Mouse (Mus musculus) G1E (cell line): ENCODE measurements around the gene Hibadh. TPM values are rescaled to one million over a fixed set of nuclear protein-coding genes. Genes with fewer than 3 reads are reported as not detected.

Experiments used
- ATAC-seq: 2 replicates; pipeline ENCODE4 v1.8.0; 2016; ENCODE audit warnings: mild to moderate bottlenecking; ENCODE audit not compliant: insufficient number of reproducible peaks, poor library complexity, low FRiP score, severe bottlenecking; ENCODE audit errors: extremely low read depth
- DNase-seq: peaks from one replicate; pipeline ENCODE4 v3.0.0; 2012; ENCODE audit warnings: low spot score
- H3K27me3 ChIP-seq: 2 replicates; pipeline ENCODE4 v1.6.1; 2012; ENCODE audit warnings: mild to moderate bottlenecking, low read length, inconsistent platforms; ENCODE audit not compliant: insufficient read depth
- H3K36me3 ChIP-seq: replicated peaks from 2 replicates; pipeline ENCODE3; 2012; ENCODE audit warnings: mild to moderate bottlenecking, inconsistent platforms
- H3K4me1 ChIP-seq: 2 replicates; pipeline ENCODE4 v1.6.1; 2012; ENCODE audit warnings: low read depth, low read length, inconsistent platforms, mixed read lengths; ENCODE audit not compliant: insufficient read depth
- H3K4me3 ChIP-seq: 2 replicates; pipeline ENCODE4 v1.5.1; 2012; ENCODE audit warnings: low read depth, mild to moderate bottlenecking, inconsistent platforms, low read length, moderate library complexity, mixed read lengths
- H3K9me3 ChIP-seq: replicated peaks from 2 replicates; pipeline ENCODE4 v1.6.1; 2012; ENCODE audit warnings: inconsistent platforms
- CTCF ChIP-seq: IDR thresholded peaks from 2 replicates; pipeline ENCODE4 v1.5.1; 2012; ENCODE audit warnings: low read depth, low read length, inconsistent platforms, mixed read lengths
- GATA1 ChIP-seq: IDR thresholded peaks from 2 replicates; pipeline ENCODE4 v1.6.1; 2012; ENCODE audit warnings: borderline replicate concordance, low read length, inconsistent platforms, mixed read lengths
- GATA2 ChIP-seq: IDR thresholded peaks from 2 replicates; pipeline ENCODE4 v1.6.1; 2012; ENCODE audit warnings: low read depth, low read length, inconsistent platforms, borderline replicate concordance
- POLR2AphosphoS5 ChIP-seq: IDR thresholded peaks from 2 replicates; pipeline ENCODE4 v1.6.1; 2012; ENCODE audit warnings: low read depth, low read length, inconsistent platforms; ENCODE audit not compliant: insufficient replicate concordance
- TAL1 ChIP-seq: conservative IDR thresholded peaks from 2 replicates; pipeline ENCODE4 v1.6.1; 2012; ENCODE audit warnings: low read depth, low read length, inconsistent platforms, mixed read lengths
- polyA plus RNA-seq: library from polyadenylated mRNA; stranded (reverse); fragments of >175 nt; gene quantifications from 2 replicates; pipeline ENCODE4 v1.2.3, GENCODE M21; 2012
- total RNA-seq, 2 experiments: library from RNA; stranded (forward) in 1 of 2; stranded (reverse) in 1 of 2; fragments of 200-1000 nt in 1 of 2; fragments of >200 nt in 1 of 2; fragmentation: Nextera tagmentation in 1 of 2; gene quantifications; 2 replicates each; pipeline ENCODE4 v1.2.3; 2014 to 2017

The Hibadh gene
- total and polyA plus RNA-seq, 3 experiments: 16.7 to 112 (median 72.9) TPM

GRCm38 (mm10) chr6:52562994-52563393, 77.2 kb downstream of the Hibadh start:
- no peaks in the 10 kb centered on the region for H3K9me3 ChIP-seq
- TF ChIP-seq TAL1 (no peak), GATA1 (no peak), POLR2AphosphoS5 (no peak), GATA2 (no peak), CTCF (no peak)
- ATAC-seq (no peak), DNase-seq (no peak)
- no peaks in the 10 kb centered on the region for H3K27me3 ChIP-seq
- no peak overlapping the region for H3K4me3 ChIP-seq
- H3K4me1 ChIP-seq: peaks cover 7% of the 10 kb centered on the region
- peaks cover 54% of the 10 kb centered on the region for H3K36me3 ChIP-seq

- Histone ChIP-seq H3K9me3 (no peaks in the 10 kb centered on the region), H3K4me3 (no peak overlapping the region), H3K4me1 (peaks cover 5% of the 10 kb centered on the region), H3K27me3 (no peaks in the 10 kb centered on the region), H3K36me3 (peaks cover 49% of the 10 kb centered on the region)
- TF ChIP-seq CTCF: no peak
- no peak for TF ChIP-seq POLR2AphosphoS5
- no peak for TF ChIP-seq GATA1
- no peak for TF ChIP-seq TAL1
- no peak for TF ChIP-seq GATA2
- ATAC-seq (no peak), DNase-seq (no peak)
Measured at GRCm38 (mm10) chr6:52559041-52559440, 81.1 kb downstream of the Hibadh start.

- no peak for DNase-seq
- TF ChIP-seq GATA1: no peak
- TF ChIP-seq TAL1: no peak
- no peak for TF ChIP-seq POLR2AphosphoS5
- TF ChIP-seq CTCF: no peak
- no peak for TF ChIP-seq GATA2
- Histone ChIP-seq H3K9me3 (no peaks in the 10 kb centered on the region), H3K4me1 (no peaks in the 10 kb centered on the region), H3K4me3 (no peak overlapping the region), H3K27me3 (no peaks in the 10 kb centered on the region), H3K36me3 (peaks cover 64% of the 10 kb centered on the region)
- no peak for ATAC-seq
Measured at GRCm38 (mm10) chr6:52544376-52544775, 95.8 kb downstream of the Hibadh start.

GRCm38 (mm10) chr6:52542464-52542863, 97.7 kb downstream of the Hibadh start:
- no peak for ATAC-seq
- TF ChIP-seq GATA2 (no peak), GATA1 (no peak), POLR2AphosphoS5 (no peak), TAL1 (no peak), CTCF (no peak)
- Histone ChIP-seq H3K9me3 (no peaks in the 10 kb centered on the region), H3K4me1 (no peaks in the 10 kb centered on the region), H3K36me3 (peaks cover 51% of the 10 kb centered on the region), H3K4me3 (no peak overlapping the region), H3K27me3 (no peaks in the 10 kb centered on the region)
- DNase-seq: no peak

- Histone ChIP-seq H3K4me3 (no peak overlapping the region), H3K36me3 (peaks cover 28% of the 10 kb centered on the region), H3K9me3 (no peaks in the 10 kb centered on the region), H3K27me3 (no peaks in the 10 kb centered on the region), H3K4me1 (no peaks in the 10 kb centered on the region)
- no peak for ATAC-seq
- DNase-seq: no peak
- TF ChIP-seq GATA2: no peak
Measured at GRCm38 (mm10) chr6:52539911-52540310, 100.3 kb downstream of the Hibadh start.

GRCm38 (mm10) chr6:52535072-52535704, 105.0 kb downstream of the Hibadh start:
- ATAC-seq: no peak
- no peaks in the 10 kb centered on the region for H3K9me3 ChIP-seq
- H3K36me3 ChIP-seq: peaks cover 3% of the 10 kb centered on the region
- no peak for TF ChIP-seq GATA2
- TF ChIP-seq CTCF: no peak
- DNase-seq: no peak
- no peaks in the 10 kb centered on the region for H3K4me1 ChIP-seq
- H3K4me3 ChIP-seq: no peak overlapping the region
- peaks cover 2% of the 10 kb centered on the region; the same call in 1 of the 2 replicates for H3K27me3 ChIP-seq

- Histone ChIP-seq H3K4me1 (no peaks in the 10 kb centered on the region), H3K9me3 (no peaks in the 10 kb centered on the region), H3K36me3 (no peaks in the 10 kb centered on the region), H3K4me3 (no peak overlapping the region), H3K27me3 (peaks cover 2% of the 10 kb centered on the region; the same call in 1 of the 2 replicates)
- DNase-seq (no peak), ATAC-seq (no peak)
- TF ChIP-seq POLR2AphosphoS5 (no peak), CTCF (no peak), TAL1 (no peak), GATA2 (no peak), GATA1 (no peak)
Measured at GRCm38 (mm10) chr6:52532144-52532492, 108.1 kb downstream of the Hibadh start.
